Mouse (Mus musculus) hindbrain, embryonic 14.5 days (tissue): ENCODE data around the gene 9930111J21Rik1. TPM values are rescaled to one million over a fixed set of nuclear protein-coding genes. Genes with fewer than 3 reads are reported as not detected.
"Not testable (repeated sequence)": the region's sequence is repeated elsewhere in the genome, so short reads cannot be mapped to it uniquely, and the experiment has no call there.

Experiments
- ATAC-seq: fragments of 200-750 bp; cut with Nextera tagmentation; 2 replicates; pipeline ENCODE4 v1.8.0; 2017; ENCODE audit warnings: moderate number of reproducible peaks, mild to moderate bottlenecking, moderate TSS enrichment, moderate library complexity; ENCODE audit not compliant: low FRiP score
- DNase-seq: peaks from one replicate; pipeline ENCODE4 v3.0.0-alpha.2; 2015; ENCODE audit warnings: low spot score
- H3K27ac ChIP-seq: fragments of 300-500 bp; sonication (generic); 2 replicates; pipeline ENCODE4 v1.5.1; 2014; ENCODE audit warnings: mild to moderate bottlenecking, moderate library complexity
- H3K27me3 ChIP-seq: fragments of 300-500 bp; sonication (generic); 2 replicates; pipeline ENCODE4 v1.6.1; 2014; ENCODE audit warnings: mild to moderate bottlenecking, low read length, mixed read lengths; ENCODE audit not compliant: control insufficient read depth, insufficient read depth
- H3K36me3 ChIP-seq: fragments of 300-500 bp; sonication (generic); replicated peaks from 2 replicates; pipeline ENCODE4 v1.6.1; 2014; ENCODE audit not compliant: control insufficient read depth, insufficient read depth
- H3K4me1 ChIP-seq: fragments of 300-500 bp; sonication (generic); replicated peaks from 2 replicates; pipeline ENCODE4 v1.6.1; 2014; ENCODE audit warnings: antibody characterized with exemption, low read length, mixed read lengths; ENCODE audit not compliant: control insufficient read depth, insufficient read depth
- H3K4me2 ChIP-seq: fragments of 300-500 bp; sonication (generic); replicated peaks from 2 replicates; pipeline ENCODE4 v1.6.1; 2014; ENCODE audit warnings: mild to moderate bottlenecking, moderate library complexity
- H3K4me3 ChIP-seq: fragments of 300-500 bp; sonication (generic); replicated peaks from 2 replicates; pipeline ENCODE4 v1.5.1; 2014; ENCODE audit warnings: mild to moderate bottlenecking, low read length
- H3K9ac ChIP-seq: fragments of 300-500 bp; sonication (generic); 2 replicates; pipeline ENCODE4 v1.6.1; 2014
- H3K9me3 ChIP-seq: fragments of 300-500 bp; sonication (generic); 2 replicates; pipeline ENCODE4 v1.6.1; 2016; ENCODE audit warnings: low read length; ENCODE audit not compliant: control insufficient read depth
- WGBS: fragments of 180-500 bp; shearing (Covaris S2); extraction: QIAGEN DNeasy Blood & Tissue Kit; methylation state at CpG from one replicate; pipeline ENCODE4 v1.1.7; 2014; 5-methylcytosine and 5-hydroxymethylcytosine counted together
- polyA plus RNA-seq: library from polyadenylated mRNA; unstranded; fragments of >200 nt; fragmentation: Nextera tagmentation; extraction: Ambion mirVana; gene quantifications from 2 replicates; pipeline ENCODE4 v1.2.1, GENCODE M21; 2014

The 9930111J21Rik1 gene
- polyA plus RNA-seq = 0.39 and 0.51 TPM in 2 replicates

GRCm38 (mm10) chr11:48979251-48979650, at the start of gene 9930111J21Rik1:
9930111J21Rik1 (minus strand) TSS chr11:48979398.
- DNase-seq, H3K27me3 ChIP-seq, H3K4me3 ChIP-seq, ATAC-seq, H3K9me3 ChIP-seq, H3K4me1 ChIP-seq, H3K27ac ChIP-seq, H3K36me3 ChIP-seq, H3K4me2 ChIP-seq, H3K9ac ChIP-seq: not testable (repeated sequence)
- WGBS = no CpG with 5 or more reads among the region's 3 CpGs

GRCm38 (mm10) chr11:49012074-49012473, 32.9 kb upstream of the 9930111J21Rik1 start:
- H3K9me3 ChIP-seq, ATAC-seq, H3K4me2 ChIP-seq, DNase-seq, H3K4me1 ChIP-seq, H3K27me3 ChIP-seq, H3K36me3 ChIP-seq, H3K27ac ChIP-seq, H3K9ac ChIP-seq, H3K4me3 ChIP-seq: not testable (repeated sequence)

- H3K36me3 ChIP-seq, H3K9me3 ChIP-seq, H3K27ac ChIP-seq, H3K9ac ChIP-seq, H3K4me2 ChIP-seq, H3K4me1 ChIP-seq, H3K27me3 ChIP-seq, H3K4me3 ChIP-seq, DNase-seq, ATAC-seq: not testable (repeated sequence)
- WGBS = 42% methylated on average over 1 of the region's 1 CpGs
Measured at GRCm38 (mm10) chr11:49006785-49007184, 27.6 kb upstream of the 9930111J21Rik1 start.

GRCm38 (mm10) chr11:49006317-49006716, 27.1 kb upstream of the 9930111J21Rik1 start:
- not testable (repeated sequence) for H3K9ac ChIP-seq, ATAC-seq, DNase-seq, H3K27ac ChIP-seq, H3K4me1 ChIP-seq, H3K27me3 ChIP-seq, H3K4me3 ChIP-seq, H3K36me3 ChIP-seq, H3K9me3 ChIP-seq, H3K4me2 ChIP-seq
- 75% methylated on average over 2 of the region's 2 CpGs for WGBS

- H3K4me3 ChIP-seq, H3K9ac ChIP-seq, H3K4me1 ChIP-seq, H3K27me3 ChIP-seq, H3K27ac ChIP-seq, H3K36me3 ChIP-seq, H3K4me2 ChIP-seq, H3K9me3 ChIP-seq, ATAC-seq, DNase-seq: not testable (repeated sequence)
- WGBS = 96% methylated on average over 1 of the region's 1 CpGs
Measured at GRCm38 (mm10) chr11:49000411-49000810, 21.2 kb upstream of the 9930111J21Rik1 start.

- H3K4me2 ChIP-seq, H3K36me3 ChIP-seq, H3K9me3 ChIP-seq, H3K4me1 ChIP-seq, H3K9ac ChIP-seq, ATAC-seq, DNase-seq, H3K27ac ChIP-seq, H3K4me3 ChIP-seq, H3K27me3 ChIP-seq: not testable (repeated sequence)
- WGBS = 78% methylated on average over 2 of the region's 2 CpGs
Measured at GRCm38 (mm10) chr11:48994018-48994417, 14.8 kb upstream of the 9930111J21Rik1 start, which contains the start of gene Tgtp1. Tgtp1 (minus strand) TSS chr11:48994172.

GRCm38 (mm10) chr11:48993296-48993695, 14.1 kb upstream of the 9930111J21Rik1 start:
- H3K4me2 ChIP-seq, H3K4me1 ChIP-seq, H3K9me3 ChIP-seq, ATAC-seq, H3K27ac ChIP-seq, H3K36me3 ChIP-seq, H3K27me3 ChIP-seq, H3K4me3 ChIP-seq, DNase-seq, H3K9ac ChIP-seq: not testable (repeated sequence)
- WGBS = 50% methylated on average over 10 of the region's 10 CpGs

- not testable (repeated sequence) for ATAC-seq, H3K9me3 ChIP-seq, H3K4me1 ChIP-seq, H3K27ac ChIP-seq, DNase-seq, H3K4me3 ChIP-seq, H3K9ac ChIP-seq, H3K36me3 ChIP-seq, H3K4me2 ChIP-seq, H3K27me3 ChIP-seq
- WGBS = 61% methylated on average over 4 of the region's 4 CpGs
Measured at GRCm38 (mm10) chr11:48991740-48992520, 12.7 kb upstream of the 9930111J21Rik1 start, which contains the start of gene Gm12185. Gm12185 (minus strand) TSS chr11:48992226.

GRCm38 (mm10) chr11:48989981-48990380, 10.8 kb upstream of the 9930111J21Rik1 start:
- H3K4me3 ChIP-seq, H3K27ac ChIP-seq, H3K36me3 ChIP-seq, H3K9ac ChIP-seq, DNase-seq, H3K4me2 ChIP-seq, H3K9me3 ChIP-seq, H3K4me1 ChIP-seq, ATAC-seq, H3K27me3 ChIP-seq: not testable (repeated sequence)
- WGBS = 92% methylated on average over 1 of the region's 2 CpGs
